Mouse (Mus musculus): Measurements from ENCODE around the gene Olfr9.
"Not testable (repeated sequence)": the region's sequence is repeated elsewhere in the genome, so short reads cannot be mapped to it uniquely, and the experiment has no call there.

Gene Olfr9

DNA sequence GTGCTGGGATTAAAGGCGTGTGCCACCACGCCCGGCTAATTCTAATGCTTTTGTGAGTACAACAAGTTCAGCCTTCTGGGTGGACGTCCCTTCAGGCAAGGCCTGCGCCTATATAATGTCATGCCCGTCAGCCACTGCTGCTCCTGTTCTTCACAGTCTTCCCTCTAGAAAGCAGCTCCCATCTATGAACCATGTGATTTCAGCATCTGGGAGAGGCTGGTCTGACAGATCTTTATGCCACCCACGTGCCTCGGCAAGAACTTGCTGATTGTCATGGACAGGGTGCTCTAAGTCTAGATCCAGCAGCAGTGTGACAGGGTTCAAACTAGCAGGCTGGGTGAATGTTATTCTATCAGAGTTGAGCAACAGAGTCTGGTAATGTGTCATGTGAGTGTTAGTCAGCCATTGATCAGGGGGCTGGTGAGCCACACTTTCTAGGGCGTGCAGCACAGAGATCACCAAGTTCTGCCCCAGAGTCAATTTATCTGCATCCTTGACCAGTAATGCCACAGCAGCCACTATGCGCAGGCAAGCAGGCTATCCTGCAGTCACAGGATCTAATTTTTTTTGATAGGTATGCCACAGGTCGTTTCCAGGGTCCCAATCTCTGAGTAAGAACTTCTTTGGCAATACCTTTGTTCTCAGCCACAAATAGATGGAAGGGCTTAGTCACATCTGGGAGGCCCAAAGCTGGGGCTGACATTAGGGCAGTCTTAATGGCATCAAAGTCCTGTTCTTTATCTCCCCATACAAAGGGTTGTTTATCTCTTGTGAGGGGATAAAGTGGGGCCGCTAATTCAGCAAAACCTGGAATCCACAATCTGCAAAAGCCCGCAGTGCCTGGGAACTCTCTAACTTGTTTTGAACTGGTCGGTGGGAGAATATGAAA is 15.0 kb downstream of the Olfr9 start:
- no peak for DNase-seq

GRCm38 (mm10) chr10:129010288-129010841 is 21.1 kb downstream of the Olfr9 start, which contains the start of gene Olfr763:
TSS of gene Olfr763 (plus strand) at chr10:129010791.
- no peak for DNase-seq

DNA sequence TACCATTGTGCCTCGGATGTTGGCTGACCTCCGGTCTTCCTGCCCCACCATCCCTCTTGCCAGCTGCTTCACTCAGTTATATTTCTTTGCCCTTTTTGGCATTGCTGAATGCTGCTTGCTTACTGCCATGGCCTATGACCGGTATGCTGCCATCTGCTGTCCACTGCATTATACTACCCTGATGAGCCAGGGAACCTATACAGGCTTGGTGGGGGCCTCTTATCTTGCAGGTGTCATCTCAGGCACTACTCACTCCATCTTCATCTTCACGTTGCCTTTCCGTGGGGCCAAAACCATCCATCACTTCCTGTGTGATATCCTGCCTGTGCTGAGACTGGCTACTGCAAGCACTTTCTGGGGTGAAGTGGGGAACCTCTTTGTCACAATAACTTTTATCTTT is 22.3 kb downstream of the Olfr9 start:
- DNase-seq, result not testable (repeated sequence)

DNA sequence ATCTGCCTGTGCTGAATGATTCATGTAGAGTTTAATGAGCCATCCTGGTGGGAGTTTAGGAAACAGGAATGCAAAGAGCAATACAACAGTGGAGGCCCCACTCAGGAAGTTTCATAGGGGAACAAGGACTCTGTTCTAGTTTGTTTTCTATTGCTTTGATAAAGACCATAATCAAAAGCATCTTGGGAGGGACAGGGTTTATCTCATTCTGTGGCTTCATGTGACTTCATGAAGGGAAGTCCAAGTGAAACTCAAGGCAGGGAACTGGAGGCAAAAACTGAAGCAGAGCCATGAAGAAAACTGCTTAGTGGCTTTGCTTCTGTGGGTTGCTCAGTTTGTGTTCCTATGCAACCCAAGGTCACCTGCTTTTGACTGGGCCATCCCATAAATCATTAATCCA is 25.2 kb downstream of the Olfr9 start:
- no peak for DNase-seq

DNA sequence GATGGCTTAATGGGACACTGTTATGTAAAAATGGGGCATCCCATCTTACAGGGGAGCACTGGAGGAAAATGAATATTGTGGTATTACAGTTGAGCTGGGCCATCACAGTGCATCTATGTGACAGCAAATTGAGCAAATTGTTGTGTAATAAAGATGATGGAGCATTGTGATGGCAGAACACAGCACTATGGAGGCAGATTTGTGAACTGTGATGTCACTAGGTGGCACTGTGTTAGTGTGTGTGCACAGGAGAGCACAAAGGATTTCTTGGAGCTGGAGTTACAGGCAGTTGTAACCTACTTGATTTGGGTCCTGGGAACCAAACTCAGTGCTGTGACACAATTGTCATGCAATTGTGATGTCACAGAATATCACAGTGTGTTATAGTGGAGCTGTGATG is 34.1 kb downstream of the Olfr9 start:
- no peak for DNase-seq

- DNase-seq, result peak; percentile 68 to 81
Measured at GRCm38 (mm10) chr10:129026018-129026662, 36.9 kb downstream of the Olfr9 start.

DNA sequence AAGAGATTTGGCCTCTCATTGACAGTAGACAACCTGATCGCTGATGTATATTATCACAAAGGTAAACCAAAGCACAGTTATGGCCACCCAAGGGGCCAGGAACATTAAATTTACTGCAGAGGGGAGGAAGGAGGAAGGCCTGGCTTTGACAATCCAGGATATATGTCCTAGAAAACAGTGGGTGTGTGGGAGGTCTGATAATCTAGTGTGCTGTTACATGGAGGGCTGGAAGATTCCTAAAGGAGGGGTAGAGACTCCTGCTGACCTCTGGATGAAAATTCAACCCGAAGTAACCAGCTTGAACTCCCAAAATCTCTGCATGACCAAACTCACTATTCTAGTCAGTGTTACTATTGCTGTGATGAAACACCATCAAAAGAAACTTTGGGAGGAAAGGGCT is 39.1 kb downstream of the Olfr9 start:
- DNase-seq, result no peak

- DNase-seq, result no peak
Measured at GRCm38 (mm10) chr10:129039796-129040195, 50.6 kb downstream of the Olfr9 start, which contains the start of gene Olfr764-ps1. TSS of gene Olfr764-ps1 (minus strand) at chr10:129039896.
